Mouse (Mus musculus) spleen, embryonic (tissue): ENCODE results near the gene Spry2.

Experiments
- CTCF ChIA-PET: fragments of 350-600 bp; sonication (Branson Sonifier 250); formaldehyde crosslinking; loops from one replicate; lab custom pipeline; 2022; lab: Charles Lee

The Spry2 gene

DNA sequence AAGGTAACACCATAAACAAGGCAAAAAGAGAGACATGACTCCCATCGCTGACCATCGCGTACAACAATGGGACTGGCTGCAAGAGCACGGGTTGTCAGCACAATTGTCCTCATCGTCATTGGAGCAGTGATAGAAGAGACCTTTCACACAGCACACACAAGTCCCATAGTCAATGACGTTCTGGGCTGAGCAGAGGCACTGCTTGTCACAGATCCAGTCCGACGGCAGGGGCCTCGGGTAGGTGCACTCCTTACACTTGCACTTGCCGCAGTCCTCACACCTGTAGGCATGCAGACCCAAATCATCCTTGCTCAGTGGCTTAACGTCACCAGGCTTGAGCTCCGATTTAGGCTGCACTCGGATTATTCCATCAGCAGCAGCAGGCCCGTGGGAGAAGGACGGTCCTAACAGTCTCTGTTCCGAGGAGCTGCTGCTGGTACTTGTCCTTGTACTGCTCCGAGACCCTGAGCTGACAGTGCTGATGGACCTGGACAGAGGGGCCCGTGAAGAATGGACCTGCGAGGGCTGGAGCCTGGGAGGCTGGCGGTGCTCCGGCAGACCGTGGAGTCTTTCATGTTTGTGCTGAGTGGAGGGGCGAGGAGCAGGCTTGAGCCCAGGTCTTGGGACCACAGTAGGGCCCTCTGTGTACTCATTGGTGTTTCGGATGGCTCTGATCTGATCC lies 3.5 kb downstream of the Spry2 start:
- CTCF ChIA-PET = no interaction called here

DNA sequence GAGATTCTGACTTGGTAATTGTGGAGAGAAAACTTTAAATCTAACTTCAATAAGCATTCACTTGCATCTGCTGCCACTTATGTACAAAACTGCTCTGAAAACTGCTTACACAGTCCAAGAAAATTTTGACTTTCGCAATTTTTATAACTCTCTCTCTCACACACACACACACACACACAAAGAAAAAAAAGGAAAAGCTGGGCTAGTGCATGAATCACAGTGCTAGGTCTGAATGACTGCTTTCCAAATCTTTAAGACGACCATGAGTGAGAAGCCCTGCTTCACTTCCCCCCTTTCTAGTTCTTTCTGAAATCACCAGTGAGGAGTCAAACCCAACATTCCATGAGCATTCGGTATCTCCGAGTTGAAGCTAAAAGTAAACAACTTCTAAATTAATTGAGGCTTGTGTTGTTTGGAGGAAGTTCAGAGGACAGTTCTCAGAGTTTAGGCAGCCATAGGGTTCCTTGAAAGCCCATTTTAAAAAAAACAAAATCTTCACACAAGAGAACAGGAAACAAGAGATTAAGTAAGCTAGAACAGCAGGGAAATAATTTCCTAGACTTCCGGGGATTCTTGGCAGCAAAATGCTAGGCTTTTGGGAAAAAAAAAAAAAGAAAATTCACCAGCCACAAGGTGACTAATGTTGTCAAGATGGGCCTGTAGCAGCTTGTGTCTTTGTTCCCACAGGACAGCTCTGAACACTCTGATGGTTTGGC lies 5.9 kb downstream of the Spry2 start:
- CTCF ChIA-PET = no interaction called here

- CTCF ChIA-PET = no interaction called here
These were observed 9.8 kb downstream of the Spry2 start for GRCm38 (mm10) chr14:105886643-105887374.

GRCm38 (mm10) chr14:105885249-105885648 lies 11.4 kb downstream of the Spry2 start:
- CTCF ChIA-PET = no interaction called here

- CTCF ChIA-PET = no interaction called here
These were observed 13.4 kb downstream of the Spry2 start for GRCm38 (mm10) chr14:105883215-105883614.

- CTCF ChIA-PET = no interaction called here
These were observed 18.3 kb downstream of the Spry2 start for GRCm38 (mm10) chr14:105878359-105878758.

DNA sequence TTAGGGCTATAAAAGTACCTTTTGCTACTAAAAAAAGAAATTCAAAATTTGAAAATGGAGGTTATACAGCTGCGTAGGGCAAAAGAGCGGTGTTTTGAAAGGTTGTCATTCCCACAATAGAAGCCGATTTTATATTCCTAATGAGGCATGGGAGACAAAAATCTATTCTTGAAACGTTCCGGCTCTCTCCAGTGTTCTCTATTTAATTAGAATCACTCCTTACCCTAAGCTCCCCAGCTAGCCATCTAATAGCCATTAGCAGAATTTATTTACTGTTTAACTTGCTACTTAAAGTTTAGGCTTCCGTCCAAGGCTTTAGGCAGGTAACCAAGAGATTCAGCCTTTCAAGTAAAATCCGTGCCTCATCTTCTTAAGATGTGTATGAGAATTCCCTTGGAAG lies 20.2 kb downstream of the Spry2 start:
- CTCF ChIA-PET = no interaction called here

DNA sequence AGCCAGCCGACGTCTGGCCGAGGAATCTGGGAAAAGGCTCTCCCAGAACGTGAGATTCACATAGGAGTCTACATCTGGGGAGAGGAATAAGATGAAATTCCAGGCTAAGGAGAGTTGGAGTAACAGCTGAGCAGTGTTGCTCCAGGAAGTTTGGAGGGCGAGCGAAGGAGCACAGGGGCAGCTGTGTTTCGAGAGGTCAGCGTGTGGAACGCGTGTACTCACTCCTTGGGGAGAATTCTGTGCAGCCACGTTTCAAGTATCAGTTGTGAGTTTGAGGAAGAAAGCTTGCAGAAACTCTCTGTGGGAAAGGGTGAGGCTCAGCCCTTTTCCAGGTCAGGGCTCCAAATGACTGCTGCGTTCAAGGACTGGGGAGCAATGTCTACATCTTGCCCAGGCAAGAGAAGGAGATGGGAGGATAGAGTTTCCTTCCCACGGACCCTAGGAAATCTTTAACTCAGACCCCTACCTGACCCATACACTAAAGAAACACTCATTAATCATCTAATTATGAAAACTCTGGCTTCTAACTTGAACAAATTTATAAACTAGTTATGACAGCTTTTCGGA lies 26.2 kb downstream of the Spry2 start:
- CTCF ChIA-PET = no interaction called here

- CTCF ChIA-PET = no interaction called here
These were observed 31.2 kb downstream of the Spry2 start for GRCm38 (mm10) chr14:105865381-105865938.

GRCm38 (mm10) chr14:105862199-105862598 lies 34.4 kb downstream of the Spry2 start:
- CTCF ChIA-PET = no interaction called here

GRCm38 (mm10) chr14:105860920-105861319 lies 35.7 kb downstream of the Spry2 start:
- CTCF ChIA-PET = no interaction called here

GRCm38 (mm10) chr14:105860276-105860675 lies 36.3 kb downstream of the Spry2 start:
- CTCF ChIA-PET = no interaction called here

DNA sequence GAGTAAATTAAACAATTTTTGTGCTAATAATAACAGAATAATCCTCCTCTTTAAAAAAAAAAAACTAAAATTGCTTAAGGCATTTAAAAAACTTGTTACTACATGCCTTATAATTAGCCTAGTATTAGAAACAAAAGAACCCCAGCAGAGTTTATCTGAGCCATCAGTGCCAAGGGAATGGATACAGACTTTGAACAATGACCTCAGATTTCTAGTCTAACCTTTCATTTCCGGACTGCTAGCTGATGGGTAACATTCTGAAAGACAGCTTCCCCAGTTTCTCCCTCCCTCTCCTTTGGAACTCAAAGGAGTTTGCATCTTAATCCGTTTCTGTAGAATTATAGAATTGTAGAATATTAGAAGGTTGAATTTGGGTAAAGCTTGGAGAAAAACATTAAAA lies 36.7 kb downstream of the Spry2 start:
- CTCF ChIA-PET = no interaction called here

DNA sequence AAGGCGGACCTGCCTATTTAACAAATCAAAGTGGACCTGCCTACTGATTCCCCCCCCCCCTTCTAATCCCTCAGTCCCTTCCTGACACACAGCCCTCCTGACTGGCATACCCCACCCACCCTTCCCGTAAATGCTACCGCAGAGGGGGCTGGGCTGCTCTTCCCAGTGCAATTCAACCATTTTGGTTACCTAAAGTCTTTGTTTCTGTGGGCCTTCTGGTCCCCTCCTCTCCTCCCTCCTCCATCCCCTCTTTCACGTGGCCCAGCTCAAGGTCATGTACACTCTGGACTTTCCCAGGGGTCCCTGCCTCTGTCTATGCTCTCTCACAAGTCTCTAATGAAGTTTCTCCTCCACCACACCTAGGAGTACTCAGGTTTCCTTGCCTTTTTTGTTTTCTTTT lies 37.3 kb downstream of the Spry2 start:
- CTCF ChIA-PET = no interaction called here

DNA sequence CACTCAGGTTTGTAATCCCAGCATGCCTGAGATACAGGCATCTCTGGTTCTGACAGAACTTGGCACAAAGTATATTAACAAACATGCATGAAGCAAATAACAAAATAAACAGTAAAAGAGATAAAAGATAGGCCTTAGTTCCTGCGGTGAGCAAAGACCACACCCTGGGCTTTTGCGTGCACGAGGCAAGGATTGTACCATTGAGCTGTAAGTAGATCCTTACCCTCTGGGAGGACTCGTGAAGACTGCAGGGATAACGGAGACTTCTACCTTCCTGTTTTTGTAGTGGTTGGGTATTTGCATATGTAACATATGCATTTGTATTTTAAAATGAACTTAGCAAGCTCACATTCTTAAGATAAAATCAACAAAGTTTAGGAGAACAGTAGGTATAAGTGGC lies 37.7 kb downstream of the Spry2 start:
- CTCF ChIA-PET = no interaction called here

DNA sequence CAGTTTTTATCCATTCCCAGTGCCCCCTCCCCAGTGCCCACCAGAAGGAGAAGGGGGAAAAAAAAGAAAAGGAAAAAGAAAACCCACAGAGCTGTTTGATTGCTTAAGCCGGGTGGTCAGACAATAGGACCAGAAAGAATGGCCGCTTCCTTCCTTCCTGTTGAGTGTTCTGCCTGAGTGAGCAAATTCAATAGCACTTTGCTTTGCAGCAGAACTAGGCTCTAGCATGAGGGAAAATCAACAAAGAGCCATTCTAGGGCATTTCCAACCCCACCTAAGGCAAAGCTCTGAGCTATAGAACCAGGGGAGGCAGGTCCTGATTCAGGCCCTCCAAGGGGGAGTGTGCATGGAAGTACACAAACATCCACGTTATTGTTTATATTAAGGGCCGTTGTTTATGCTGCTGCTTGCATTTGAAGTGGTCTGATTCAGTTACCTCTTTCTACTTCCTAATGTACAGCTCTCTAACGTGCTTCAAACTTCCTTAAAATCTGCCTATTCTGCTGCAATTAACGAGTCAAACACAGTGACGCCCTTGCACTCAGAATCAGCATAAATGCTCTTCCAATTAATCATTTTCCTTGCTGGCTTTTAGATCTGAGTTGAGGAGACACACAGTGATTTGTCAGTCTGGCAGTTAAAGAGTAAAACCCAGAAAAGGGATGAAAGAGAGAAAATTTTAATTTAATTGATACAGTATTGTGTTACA lies 45.1 kb downstream of the Spry2 start:
- CTCF ChIA-PET = no interaction called here
